Mouse (Mus musculus) adrenal gland, adult (tissue): ENCODE data around the gene Ctrc.
A peak's percentile ranks its signal among the peaks of the same experiment; 100 is the strongest.

Experiments
- DNase-seq, 2 experiments: peaks; one replicate each; pipeline ENCODE4 v3.0.0; 2022 to 2023; ENCODE audit warnings: low spot score in 1 of 2; ENCODE audit not compliant: inconsistent age in 2 of 2

Ctrc gene

GRCm38 (mm10) chr4:141867498-141867897, 21.3 kb upstream of the Ctrc start:
- DNase-seq = peak; percentile 67 to 73

- peak in 1 of 2 experiments; percentile 67 for DNase-seq
These were observed 20.9 kb upstream of the Ctrc start for GRCm38 (mm10) chr4:141866933-141867490.

- DNase-seq = peak in 1 of 2 experiments; percentile 50
These were observed 19.4 kb upstream of the Ctrc start for GRCm38 (mm10) chr4:141865600-141865999.

- DNase-seq = peak in 1 of 2 experiments; percentile 26
These were observed 18.8 kb upstream of the Ctrc start for GRCm38 (mm10) chr4:141865006-141865405.

- no peak for DNase-seq
These were observed 18.3 kb upstream of the Ctrc start for GRCm38 (mm10) chr4:141864506-141864905.

GRCm38 (mm10) chr4:141863726-141864280, 17.6 kb upstream of the Ctrc start:
- no peak for DNase-seq

- no peak for DNase-seq
These were observed 16.7 kb upstream of the Ctrc start for GRCm38 (mm10) chr4:141862867-141863266.

GRCm38 (mm10) chr4:141861591-141862295, 15.6 kb upstream of the Ctrc start:
- DNase-seq = peak; percentile 51 to 66

GRCm38 (mm10) chr4:141860246-141860841, 14.2 kb upstream of the Ctrc start:
- DNase-seq = peak in 1 of 2 experiments; percentile 25

- DNase-seq = no peak
These were observed 13.2 kb upstream of the Ctrc start for GRCm38 (mm10) chr4:141859351-141859750.

GRCm38 (mm10) chr4:141858501-141858900, 12.3 kb upstream of the Ctrc start:
- no peak for DNase-seq

GRCm38 (mm10) chr4:141857422-141857930, 11.3 kb upstream of the Ctrc start:
- DNase-seq = peak; percentile 80 to 94

GRCm38 (mm10) chr4:141853437-141853836, 7.3 kb upstream of the Ctrc start:
- peak in 1 of 2 experiments; percentile 77 for DNase-seq

GRCm38 (mm10) chr4:141834536-141835095, 11.5 kb downstream of the Ctrc start:
- no peak for DNase-seq

- DNase-seq = no peak
These were observed 12.2 kb downstream of the Ctrc start for GRCm38 (mm10) chr4:141833911-141834310.

GRCm38 (mm10) chr4:141831361-141831760, 14.8 kb downstream of the Ctrc start:
- no peak for DNase-seq

- DNase-seq = no peak
These were observed 15.8 kb downstream of the Ctrc start for GRCm38 (mm10) chr4:141830381-141830780.

GRCm38 (mm10) chr4:141828177-141828576, 18.0 kb downstream of the Ctrc start:
- DNase-seq = peak in 1 of 2 experiments; percentile 47

- DNase-seq = peak; percentile 53 to 72
These were observed 18.8 kb downstream of the Ctrc start for GRCm38 (mm10) chr4:141827401-141827800.

GRCm38 (mm10) chr4:141826060-141826459, 20.1 kb downstream of the Ctrc start, which contains the start of gene Cela2a:
Cela2a (minus strand) TSS chr4:141826160.
- DNase-seq = no peak

- no peak for DNase-seq
These were observed 23.2 kb downstream of the Ctrc start for GRCm38 (mm10) chr4:141822979-141823378.
